Mouse (Mus musculus) ES-E14 (cell line): ENCODE data around the gene Nav2. TPM values are rescaled to one million over a fixed set of nuclear protein-coding genes. Genes with fewer than 3 reads are reported as not detected.

ENCODE experiments used
- DNase-seq: peaks from one replicate; pipeline ENCODE4 v3.0.0-alpha.2; 2013; ENCODE audit warnings: low read depth, low spot score
- H3K27ac ChIP-seq: 2 replicates; pipeline ENCODE4 v1.5.1; 2012; ENCODE audit warnings: low read depth, mild to moderate bottlenecking, low read length, moderate library complexity, mixed read lengths; ENCODE audit not compliant: poor library complexity, insufficient read depth, severe bottlenecking
- H3K36me3 ChIP-seq: 2 replicates; pipeline ENCODE4 v1.6.1; 2012; ENCODE audit warnings: mild to moderate bottlenecking, low read length, moderate library complexity, mixed read lengths; ENCODE audit not compliant: control insufficient read depth, poor library complexity, insufficient read depth, severe bottlenecking
- H3K4me1 ChIP-seq, 2 experiments: fragments of 150-350 bp in 1 of 2; sonication (generic) in 1 of 2; 2 replicates each; pipeline ENCODE4 v1.6.1; 2012; ENCODE audit warnings: low read length in 2 of 2, mild to moderate bottlenecking in 1 of 2, mixed read lengths in 1 of 2; ENCODE audit not compliant: control insufficient read depth in 2 of 2, insufficient read depth in 2 of 2, poor library complexity in 1 of 2
- H3K4me3 ChIP-seq, 2 experiments: fragments of 150-350 bp in 1 of 2; sonication (generic) in 1 of 2; 2 replicates each; pipeline ENCODE4 v1.5.1; 2012; ENCODE audit warnings: low read length in 2 of 2, low read depth in 1 of 2, mild to moderate bottlenecking in 1 of 2, mixed read lengths in 1 of 2; ENCODE audit not compliant: insufficient read depth in 1 of 2, poor library complexity in 1 of 2, severe bottlenecking in 1 of 2
- H3K9ac ChIP-seq: 2 replicates; pipeline ENCODE4 v1.6.1; 2012; ENCODE audit warnings: low read depth, mild to moderate bottlenecking, low read length, mixed read lengths; ENCODE audit not compliant: poor library complexity, insufficient read depth, severe bottlenecking
- H3K9me3 ChIP-seq: fragments of 150-350 bp; sonication (generic); 2 replicates; pipeline ENCODE4 v1.6.1; 2012; ENCODE audit warnings: low read depth, mild to moderate bottlenecking, low read length; ENCODE audit not compliant: control insufficient read depth, insufficient read depth
- CHD2 ChIP-seq: IDR thresholded peaks from 2 replicates; pipeline ENCODE4 v1.6.1; 2014; ENCODE audit warnings: mild to moderate bottlenecking, low read depth, low read length, inconsistent platforms
- HCFC1 ChIP-seq: IDR thresholded peaks from 2 replicates; pipeline ENCODE4 v1.6.1; 2012; ENCODE audit warnings: low read length, inconsistent platforms, borderline replicate concordance; ENCODE audit not compliant: insufficient read depth
- MAFK ChIP-seq: IDR thresholded peaks from 2 replicates; pipeline ENCODE4 v1.6.1; 2014; ENCODE audit warnings: mild to moderate bottlenecking, low read depth, low read length, inconsistent platforms; ENCODE audit not compliant: insufficient read depth
- ZC3H11A ChIP-seq: IDR thresholded peaks from 2 replicates; pipeline ENCODE4 v1.6.1; 2012; ENCODE audit warnings: low read depth, mild to moderate bottlenecking, inconsistent platforms, low read length, borderline replicate concordance
- ZNF384 ChIP-seq: IDR thresholded peaks from 2 replicates; pipeline ENCODE4 v1.6.1; 2012; ENCODE audit warnings: low read depth, low read length, inconsistent platforms
- in situ Hi-C, 2 experiments: fragments of 600-800 bp; cut with MboI; formaldehyde crosslinking; loops; one replicate each; pipeline ENCODE4 v1.15.1; 2025; ENCODE audit warnings: low sequenced_read_pairs in 2 of 2, inconsistent platforms in 1 of 2; ENCODE audit not compliant: unreplicated experiment in 2 of 2
- total RNA-seq: library from RNA; depleted of rRNA; stranded (reverse); fragments of 300-350 nt; gene quantifications from 2 replicates; pipeline ENCODE4 v1.2.3, GENCODE M21; 2012

Nav2 gene
- total RNA-seq, 1 experiment, result 18.2 TPM

GRCm38 (mm10) chr7:49071141-49071567 is 162.6 kb downstream of the Nav2 start:
- TF ChIP-seq ZNF384 (no peak), ZC3H11A (no peak), MAFK (no peak)
- peaks cover 7% of the 10 kb centered on the region in 2 experiments for H3K4me1 ChIP-seq
- H3K9me3 ChIP-seq, result no peaks in the 10 kb centered on the region
- DNase-seq, result no peak
- no peak overlapping the region for H3K9ac ChIP-seq
- H3K27ac ChIP-seq, result no peak overlapping the region
- no peaks in the 10 kb centered on the region for H3K36me3 ChIP-seq
- no peak overlapping the region for H3K4me3 ChIP-seq
- in situ Hi-C loops, result no loop called here

- Histone ChIP-seq H3K36me3 (no peaks in the 10 kb centered on the region), H3K4me1 (peaks cover 0 to 2% of the 10 kb centered on the region in 2 experiments; a peak in 1 of 4 replicates), H3K9me3 (no peaks in the 10 kb centered on the region), H3K4me3 (no peak overlapping the region), H3K27ac (no peak overlapping the region), H3K9ac (no peak overlapping the region)
- no peak for DNase-seq
- TF ChIP-seq HCFC1, result no peak
- TF ChIP-seq CHD2, result no peak
- TF ChIP-seq ZNF384, result no peak
- no peak for TF ChIP-seq ZC3H11A
- TF ChIP-seq MAFK, result no peak
- in situ Hi-C loops, result no loop called here
Measured at GRCm38 (mm10) chr7:49075333-49075934, 166.9 kb downstream of the Nav2 start.

DNA sequence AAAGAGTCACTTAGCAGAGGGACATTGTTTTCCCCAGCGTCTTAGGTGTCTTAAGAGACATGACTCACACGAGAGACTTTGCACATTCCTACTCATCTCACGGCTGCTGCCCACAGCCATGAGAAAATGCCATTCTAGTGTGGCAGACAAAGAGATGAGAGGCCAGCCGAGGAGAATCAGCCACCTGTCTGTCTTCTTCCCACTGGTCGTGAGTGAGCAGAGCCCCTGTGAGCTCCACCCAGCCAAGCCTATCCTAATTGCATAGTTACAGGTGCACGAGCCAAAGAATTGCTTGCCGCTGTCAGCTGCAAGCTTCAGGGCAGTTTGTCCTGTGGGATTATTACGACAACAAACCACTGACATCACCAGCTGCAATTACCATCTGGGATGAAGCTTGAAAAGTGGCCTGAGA is 167.8 kb downstream of the Nav2 start:
- no peak for TF ChIP-seq ZC3H11A
- TF ChIP-seq CHD2, result no peak
- TF ChIP-seq ZNF384, result no peak
- TF ChIP-seq MAFK, result no peak
- no peak for TF ChIP-seq HCFC1
- in situ Hi-C loops, result no loop called here
- Histone ChIP-seq H3K36me3 (no peaks in the 10 kb centered on the region), H3K9ac (no peak overlapping the region), H3K4me3 (no peak overlapping the region), H3K4me1 (peaks cover 0 to under 1% of the 10 kb centered on the region in 2 experiments; a peak in 1 of 4 replicates), H3K9me3 (no peaks in the 10 kb centered on the region), H3K27ac (no peak overlapping the region)
- DNase-seq, result no peak

DNA sequence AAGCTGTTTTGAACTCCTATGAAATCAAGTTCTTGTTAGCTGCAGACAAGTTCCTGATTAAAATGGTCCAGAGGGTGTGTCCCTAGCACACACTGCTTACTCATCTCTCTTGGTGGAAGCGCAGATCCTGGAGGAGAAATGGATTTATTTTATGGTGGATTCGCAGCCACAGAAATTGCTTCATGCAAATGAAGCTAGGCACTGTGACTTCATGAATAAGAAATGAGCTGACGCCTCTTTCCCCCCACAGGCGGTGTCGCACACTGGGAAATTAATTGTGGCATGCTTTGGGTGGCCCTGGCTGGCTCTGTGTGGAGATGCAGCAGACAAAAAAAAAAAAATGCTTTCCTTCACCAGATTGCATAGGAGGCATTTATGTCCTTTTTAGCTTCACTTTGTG is 170.4 kb downstream of the Nav2 start:
- H3K9me3 ChIP-seq, result no peaks in the 10 kb centered on the region
- no peaks in the 10 kb centered on the region; a peak in 1 of 4 replicates for H3K4me1 ChIP-seq
- no peak for DNase-seq
- H3K4me3 ChIP-seq, result no peak overlapping the region
- TF ChIP-seq MAFK, result no peak
- no peak for TF ChIP-seq ZNF384
- TF ChIP-seq ZC3H11A, result no peak
- TF ChIP-seq HCFC1, result no peak
- no peak for TF ChIP-seq CHD2
- H3K36me3 ChIP-seq, result no peaks in the 10 kb centered on the region
- no peak overlapping the region for H3K9ac ChIP-seq
- in situ Hi-C loops, result no loop called here
- no peak overlapping the region for H3K27ac ChIP-seq

DNA sequence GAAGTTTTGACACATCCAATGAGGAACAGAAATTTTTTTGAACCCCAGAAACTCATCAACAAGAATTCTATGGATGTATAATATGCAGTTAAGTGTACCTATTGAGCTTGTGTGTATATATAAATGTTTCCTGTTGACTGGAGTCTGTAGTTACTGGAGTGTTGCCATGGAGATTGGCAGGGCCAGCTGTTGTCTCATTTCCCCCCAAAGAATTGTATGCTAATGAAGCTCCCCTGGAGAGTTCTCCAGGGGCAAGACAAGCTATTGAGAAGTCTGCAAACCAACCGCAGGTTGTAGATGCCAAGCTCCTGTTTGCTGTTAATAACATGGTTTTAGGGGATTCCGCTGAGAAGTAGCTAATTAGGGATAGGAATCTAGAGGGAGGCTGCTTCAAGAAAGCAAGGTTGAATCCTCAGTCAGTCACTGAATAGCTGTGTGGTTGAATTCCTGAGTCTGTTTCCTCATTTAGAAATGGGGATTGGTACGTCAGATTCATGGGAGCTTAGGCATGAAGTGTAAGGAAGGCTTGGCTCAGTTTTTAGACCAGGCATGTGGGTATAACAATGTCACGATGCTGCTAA is 174.2 kb downstream of the Nav2 start:
- Histone ChIP-seq H3K9me3 (no peaks in the 10 kb centered on the region), H3K27ac (no peak overlapping the region), H3K36me3 (no peaks in the 10 kb centered on the region), H3K9ac (no peak overlapping the region), H3K4me3 (no peak overlapping the region), H3K4me1 (no peaks in the 10 kb centered on the region; a peak in 1 of 4 replicates)
- no peak for DNase-seq
- in situ Hi-C loops, result no loop called here
- TF ChIP-seq ZNF384, result no peak
- no peak for TF ChIP-seq HCFC1
- TF ChIP-seq ZC3H11A, result no peak
- TF ChIP-seq CHD2, result no peak
- no peak for TF ChIP-seq MAFK
